9 mouse cellular contexts compared by ENCODE assay signal in genomic region chr15:88850146-88850826, GRCm38 (mm10). TPM values are rescaled to one million over a fixed set of nuclear protein-coding genes. Genes with fewer than 3 reads are reported as not detected.
DNase-seq lines count a peak whose midpoint lies in the region; ATAC-seq and TF ChIP-seq lines count a peak whose summit lies in the region.
"Had no signal": no experiment of that assay in that cellular context is flagged by ENCODE, and none has a peak within 500 bp of the region (broad histone marks: within the 10 kb centered on the region; RNA-seq: fewer than 3 reads in every experiment).

No protein-coding gene starts in this region.

- TF ChIP-seq CTCF in cerebellum, adult 2 months (IDR thresholded peaks at IDR 0.05; ENCODE audit: borderline replicate concordance, insufficient read depth, low read depth, low read length), result no peak

- peaks cover 42% of the 10 kb centered on the region for H3K4me1 ChIP-seq in cerebellum, adult 2 months (ENCODE audit: control insufficient read depth, insufficient read depth, low read length)
- peaks cover 31% of the 10 kb centered on the region for H3K4me1 ChIP-seq in limb, embryonic 13.5 days

- no peaks in the 10 kb centered on the region for H3K9me3 ChIP-seq in limb, embryonic 13.5 days

- DNase-seq in adrenal gland, adult (ENCODE audit: inconsistent age in 2 of 2, low spot score in 1 of 2), result peak; percentile 94 to 95
- DNase-seq in adrenal gland, postnatal 4 days (ENCODE audit: low spot score in 2 of 2), result no peak
- DNase-seq in cerebellum, adult 2 months, result peak; percentile 86 to 87
- DNase-seq in heart, adult 18-20 months, result peak; percentile 97 to 98
- DNase-seq in kidney, adult 8-10 months, result peak; percentile 94 to 96
- peak; percentile 66 for DNase-seq in right cerebral cortex, postnatal 14 days

- H3K4me3 ChIP-seq in cerebellum, adult 2 months (replicated peaks; ENCODE audit: insufficient read depth, low read depth, low read length), result no peak overlapping the region
- H3K4me3 ChIP-seq in limb, embryonic 13.5 days, result no peak overlapping the region
- H3K4me3 ChIP-seq: megakaryocyte, embryonic 14.5 days had no signal

- no peak overlapping the region for H3K4me2 ChIP-seq in limb, embryonic 13.5 days (replicated peaks)

- TF ChIP-seq POLR2A in cerebellum, adult 2 months (IDR thresholded peaks at IDR 0.05; ENCODE audit: borderline replicate concordance, insufficient read depth, low read length), result no peak

- 8% methylated on average over 10 of the region's 10 CpGs for WGBS in cerebellum, adult 2 months
- WGBS in limb, embryonic 13.5 days, result 65% methylated on average over 10 of the region's 10 CpGs

- H3K27ac ChIP-seq in cerebellum, adult 2 months (ENCODE audit: insufficient read depth, low read length), result peak overlapping the region; percentile 45; the same call in 1 of the 2 replicates
- no peak overlapping the region; the same call in 1 of the 2 replicates for H3K27ac ChIP-seq in limb, embryonic 13.5 days

- ATAC-seq in limb, embryonic 13.5 days (ENCODE audit: low FRiP score, low read depth), result no peak
- ATAC-seq in megakaryocyte-erythroid progenitor cell, adult 5-6 weeks (replicated peaks; ENCODE audit: low FRiP score, low TSS enrichment, poor library complexity, severe bottlenecking), result no peak

- no peaks in the 10 kb centered on the region for H3K27me3 ChIP-seq in cerebellum, adult 2 months (ENCODE audit: control insufficient read depth, insufficient read depth, low read length)
- H3K27me3 ChIP-seq in limb, embryonic 13.5 days, result no peaks in the 10 kb centered on the region

- 0 out of 2 replicates have a peak overlapping the region, but pooled peaks have one; percentile 31 for H3K9ac ChIP-seq in limb, embryonic 13.5 days

- no peaks in the 10 kb centered on the region for H3K36me3 ChIP-seq in limb, embryonic 13.5 days

RNA-seq across cellular contexts. Expression of gene Pim3, which starts 11.7 kb away (rescaled TPM):
- total RNA-seq in adrenal gland, postnatal 4 days (2021), result 10 to 100 TPM; 45.9 to 48.8 TPM
- 23.4 and 24.2 TPM in 2 replicates for polyA plus RNA-seq in cerebellum, adult 2 months (2012; rRNA removed)
- 100 to 1,000 TPM in 1 of 2 experiments, 10 to 100 TPM in 1; 97.9 to 139 TPM for total RNA-seq in heart, adult 18-20 months (2021)
- 50.7 and 52.2 TPM in 2 replicates for polyA plus RNA-seq in limb, embryonic 13.5 days (2015; fragmentation: Nextera tagmentation; extraction: Ambion mirVana)
- 5.1 and 6.4 TPM in 2 replicates for total RNA-seq in megakaryocyte-erythroid progenitor cell, adult 5-6 weeks (2014; fragmentation: Nextera tagmentation)
- total RNA-seq in megakaryocyte-erythroid progenitor cell, adult 5-6 weeks (2017), result 5.5 and 12.5 TPM in 2 replicates

RNA-seq across cellular contexts. Expression of gene Creld2, which starts 30.8 kb away (rescaled TPM):
- total RNA-seq in adrenal gland, postnatal 4 days (2021), result 10 to 100 TPM; 28.0 to 36.1 TPM
- polyA plus RNA-seq in cerebellum, adult 2 months (2012; rRNA removed), result 28.6 and 32.0 TPM in 2 replicates
- total RNA-seq in heart, adult 18-20 months (2021), result 10 to 100 TPM; 19.6 to 28.7 TPM
- polyA plus RNA-seq in limb, embryonic 13.5 days (2015; fragmentation: Nextera tagmentation; extraction: Ambion mirVana), result 83.4 and 86.1 TPM in 2 replicates
- total RNA-seq in megakaryocyte-erythroid progenitor cell, adult 5-6 weeks (2014; fragmentation: Nextera tagmentation), result 24.8 and 29.7 TPM in 2 replicates
- total RNA-seq in megakaryocyte-erythroid progenitor cell, adult 5-6 weeks (2017), result 47.8 and 50.9 TPM in 2 replicates

RNA-seq across cellular contexts. Expression of gene Alg12, which starts 31.2 kb away (rescaled TPM):
- total RNA-seq in adrenal gland, postnatal 4 days (2021), result 10 to 100 TPM; 15.8 to 16.6 TPM
- 17.3 and 18.5 TPM in 2 replicates for polyA plus RNA-seq in cerebellum, adult 2 months (2012; rRNA removed)
- 1 to 10 TPM; 8.3 to 8.8 TPM for total RNA-seq in heart, adult 18-20 months (2021)
- polyA plus RNA-seq in limb, embryonic 13.5 days (2015; fragmentation: Nextera tagmentation; extraction: Ambion mirVana), result 10.2 and 11.6 TPM in 2 replicates
- 2.8 and 8.3 TPM in 2 replicates for total RNA-seq in megakaryocyte-erythroid progenitor cell, adult 5-6 weeks (2014; fragmentation: Nextera tagmentation)
- total RNA-seq in megakaryocyte-erythroid progenitor cell, adult 5-6 weeks (2017), result 3.3 and 5.2 TPM in 2 replicates

Comparison
In these comparisons a context has a peak if more than half of its experiments do, and no peak if none do; other contexts are left out.
1. DNase-seq: peak in adrenal gland, adult (2 of 2), cerebellum, adult 2 months (2 of 2), heart, adult 18-20 months (2 of 2), kidney, adult 8-10 months (2 of 2) and right cerebral cortex, postnatal 14 days (single experiment); none in adrenal gland, postnatal 4 days (0 of 2).